Mouse (Mus musculus): ENCODE data around the gene Slc39a11. TPM values are rescaled to one million over a fixed set of nuclear protein-coding genes. Genes with fewer than 3 reads are reported as not detected.

Slc39a11 gene
- polyA plus RNA-seq, 1 experiment from 2014 or later: 22.4 TPM

- in situ Hi-C loops (cut with MboI; ENCODE audit: low pct_unique_long_range_greater_than_20kb): no loop called here
- ChIA-PET CTCF (no interaction called here), POLR2A (interaction anchor here (0.6 kb wide), 1 partner anchor 124 kb away, joined by 3 read pairs; no protein-coding TSS in a partner anchor)
- no peaks in the 10 kb centered on the region for H3K27me3 ChIP-seq
- no peak for DNase-seq (ENCODE audit: low read depth, low spot score)
- no peak for TF ChIP-seq CTCF (IDR thresholded peaks at IDR 0.05)
- ATAC-seq: no peak
Measured at GRCm38 (mm10) chr11:113622028-113622427, 27.9 kb downstream of the Slc39a11 start.

DNA sequence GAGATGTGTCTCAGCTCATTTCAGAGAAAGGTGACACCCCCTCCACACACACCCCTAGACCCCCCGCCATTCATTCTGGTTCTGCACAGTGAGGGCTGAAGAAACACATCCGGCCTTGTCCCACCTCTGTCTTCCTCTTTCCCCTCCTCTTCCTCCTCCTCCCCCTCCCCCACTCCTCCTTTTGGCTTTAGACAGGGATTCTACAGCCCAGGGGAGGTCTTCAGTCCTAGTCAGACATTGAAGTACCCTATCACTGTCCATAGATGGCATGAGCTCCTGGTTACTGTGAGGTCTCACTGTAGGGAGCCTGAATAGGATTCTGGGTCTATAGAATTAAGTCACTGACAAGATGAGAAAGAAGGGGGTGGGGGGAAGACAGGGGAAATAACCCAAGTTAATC, 28.9 kb downstream of the Slc39a11 start:
- in situ Hi-C loops (cut with MboI; ENCODE audit: low pct_unique_long_range_greater_than_20kb): no loop called here
- no peak for TF ChIP-seq CTCF (IDR thresholded peaks at IDR 0.05)
- DNase-seq (ENCODE audit: low read depth, low spot score): no peak
- CTCF ChIA-PET: no interaction called here
- POLR2A ChIA-PET: no interaction called here
- ATAC-seq: no peak
- no peaks in the 10 kb centered on the region for H3K27me3 ChIP-seq

DNA sequence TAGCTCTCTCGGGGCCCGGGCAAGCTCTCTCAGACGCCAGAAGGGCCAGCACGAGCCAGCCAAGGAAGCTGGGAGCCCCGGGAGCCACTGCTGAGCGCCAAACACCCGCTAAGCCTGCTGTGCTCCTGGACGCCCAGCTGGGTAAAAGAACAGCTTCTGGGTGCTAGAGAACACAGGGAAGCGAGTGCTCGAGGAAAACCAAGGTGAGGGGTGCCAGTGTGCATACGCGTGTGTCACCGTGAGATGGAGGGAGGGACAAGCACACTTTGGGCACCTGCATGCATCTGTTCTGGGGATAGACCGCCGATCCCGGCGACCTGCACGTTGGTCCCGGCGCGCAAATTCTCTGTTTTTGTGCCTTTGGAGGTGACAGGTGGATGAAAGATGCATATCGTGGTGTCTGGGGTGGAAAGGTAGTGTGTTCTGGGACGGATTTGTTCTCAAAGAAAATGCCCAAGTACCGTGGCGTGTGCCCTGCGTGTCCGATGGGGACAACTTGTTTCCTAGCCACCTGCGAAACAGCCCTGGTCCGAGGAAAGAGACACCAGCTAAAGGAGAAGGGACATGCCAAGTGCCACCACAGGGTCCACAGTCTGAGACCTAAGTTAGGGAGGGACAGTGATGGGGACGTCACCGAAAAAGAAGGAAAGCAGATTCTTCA, 30.3 kb downstream of the Slc39a11 start:
- in situ Hi-C loops (cut with MboI; ENCODE audit: low pct_unique_long_range_greater_than_20kb): no loop called here
- POLR2A ChIA-PET: no interaction called here
- no peak for TF ChIP-seq CTCF (IDR thresholded peaks at IDR 0.05)
- CTCF ChIA-PET: interaction anchor here (1.1 to 3.8 kb wide), 3 partner anchors 9 to 444 kb away, joined by 3 to 30 read pairs (median 4); no protein-coding TSS in a partner anchor
- H3K27me3 ChIP-seq: no peaks in the 10 kb centered on the region
- ATAC-seq (no peak), DNase-seq (ENCODE audit: low read depth, low spot score) (no peak)

DNA sequence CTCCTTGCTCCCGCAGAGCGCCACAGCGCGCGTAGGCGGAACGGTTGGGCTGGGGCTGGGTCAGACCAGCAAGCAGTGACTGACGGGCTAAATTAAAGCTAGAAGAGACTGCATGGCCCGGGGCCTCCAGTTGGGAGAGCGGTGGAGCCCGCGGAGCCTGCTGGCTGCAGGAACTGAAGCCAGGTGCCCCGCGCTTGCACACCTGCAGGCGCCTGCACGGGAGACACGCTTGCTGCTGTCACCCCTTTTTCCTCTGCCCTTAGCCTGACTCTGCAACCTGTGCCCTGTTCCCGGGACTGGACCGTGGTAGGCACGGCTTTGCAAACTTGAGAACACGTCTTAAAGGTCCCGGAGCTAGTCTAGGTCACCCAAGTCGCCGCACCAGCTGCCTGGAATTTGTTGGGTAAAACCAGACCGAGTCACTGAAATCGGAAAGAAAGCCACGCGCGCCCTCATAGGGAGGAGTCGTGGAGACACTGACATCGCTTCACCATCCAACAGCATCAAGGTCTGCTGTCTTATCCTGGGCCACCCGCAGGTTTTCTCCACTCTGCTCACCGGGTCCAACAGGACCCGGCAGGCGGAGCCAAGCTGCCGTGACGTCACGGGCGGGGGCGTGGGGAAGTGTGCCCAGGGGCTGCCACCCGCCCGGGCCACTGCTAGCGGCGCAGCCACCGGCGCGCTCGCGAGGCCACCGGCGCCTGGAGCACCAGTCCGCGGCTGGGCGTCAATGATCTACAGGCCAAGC, 31.0 kb downstream of the Slc39a11 start, which contains the start of gene Sstr2:
Gene Sstr2 (plus strand): TSS at position 671 of the 748 bp plus-strand sequence.
- CTCF ChIA-PET: interaction anchor here (1.1 to 3.8 kb wide), 6 partner anchors 9 to 443 kb away, joined by 3 to 30 read pairs (median 4); no protein-coding TSS in a partner anchor
- no peaks in the 10 kb centered on the region for H3K27me3 ChIP-seq
- TF ChIP-seq CTCF (IDR thresholded peaks at IDR 0.05): no peak
- no peak for DNase-seq (ENCODE audit: low read depth, low spot score)
- POLR2A ChIA-PET: interaction anchor here (0.6 kb wide), 1 partner anchor 397 kb away, joined by 6 read pairs; no protein-coding TSS in a partner anchor
- ATAC-seq: peak; percentile 69
- in situ Hi-C loops (cut with MboI; ENCODE audit: low pct_unique_long_range_greater_than_20kb): no loop called here

GRCm38 (mm10) chr11:113618303-113618671, 31.6 kb downstream of the Slc39a11 start:
- ATAC-seq (no peak), DNase-seq (ENCODE audit: low read depth, low spot score) (no peak)
- ChIA-PET POLR2A (interaction anchor here (0.6 kb wide), 1 partner anchor 396 kb away, joined by 6 read pairs; no protein-coding TSS in a partner anchor), CTCF (interaction anchor here (0.7 to 3.8 kb wide), 10 partner anchors 9 to 443 kb away, joined by 3 to 30 read pairs (median 4); no protein-coding TSS in a partner anchor)
- H3K27me3 ChIP-seq: no peaks in the 10 kb centered on the region
- in situ Hi-C loops (cut with MboI; ENCODE audit: low pct_unique_long_range_greater_than_20kb): no loop called here
- no peak for TF ChIP-seq CTCF (IDR thresholded peaks at IDR 0.05)

DNA sequence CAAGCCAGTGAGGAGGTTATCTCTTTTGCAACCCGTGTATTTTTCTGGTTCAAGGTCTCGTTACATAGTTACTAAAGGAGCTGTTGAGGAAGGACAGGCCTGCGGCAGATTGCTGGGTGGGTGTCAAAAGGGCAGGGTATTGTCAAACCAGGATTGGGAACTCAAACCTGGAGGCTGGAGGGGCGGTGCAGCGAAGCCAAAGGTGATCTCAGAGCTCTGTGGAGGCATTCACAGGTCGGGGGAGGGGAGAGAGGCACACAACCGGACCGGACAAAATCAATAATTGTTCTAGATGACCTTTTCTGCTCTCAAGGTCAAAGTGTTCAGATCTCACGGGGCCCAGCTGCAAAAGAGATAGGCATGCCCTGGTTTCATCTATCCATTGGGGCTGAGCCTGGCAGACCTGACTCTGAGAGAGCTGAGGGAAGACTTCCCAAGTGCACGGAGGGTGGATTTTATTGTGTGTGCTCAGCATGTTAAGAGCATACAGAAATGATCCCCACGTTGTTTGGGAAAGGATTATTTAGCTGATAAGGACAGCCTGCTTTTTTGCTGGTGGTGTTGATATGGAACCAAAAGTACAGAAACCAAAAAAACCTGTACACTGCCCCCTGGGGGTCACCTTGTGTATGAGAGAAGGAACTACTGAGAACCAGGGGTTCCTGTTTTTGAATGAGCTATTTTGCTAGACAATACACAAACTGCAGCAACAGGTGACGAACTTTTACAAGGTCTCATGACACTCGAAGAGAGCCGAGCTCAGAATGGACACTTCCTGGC, 32.6 kb downstream of the Slc39a11 start:
- POLR2A ChIA-PET: no interaction called here
- CTCF ChIA-PET: interaction anchor here (0.7 to 3.8 kb wide), 13 partner anchors 10 to 442 kb away, joined by 3 to 30 read pairs (median 3); no protein-coding TSS in a partner anchor
- in situ Hi-C loops (cut with MboI; ENCODE audit: low pct_unique_long_range_greater_than_20kb): no loop called here
- DNase-seq (ENCODE audit: low read depth, low spot score) (no peak), ATAC-seq (no peak)
- no peaks in the 10 kb centered on the region for H3K27me3 ChIP-seq
- no peak for TF ChIP-seq CTCF (IDR thresholded peaks at IDR 0.05)

- no peak for DNase-seq (ENCODE audit: low read depth, low spot score)
- no peak for TF ChIP-seq CTCF (IDR thresholded peaks at IDR 0.05)
- no peaks in the 10 kb centered on the region for H3K27me3 ChIP-seq
- ChIA-PET CTCF (interaction anchor here (0.6 to 1.3 kb wide), 3 partner anchors 13 to 123 kb away, joined by 3 to 4 read pairs (median 3); no protein-coding TSS in a partner anchor), POLR2A (interaction anchor here (0.6 to 0.7 kb wide), 3 partner anchors 9 to 743 kb away, joined by 3 to 11 read pairs (median 3); no protein-coding TSS in a partner anchor)
- in situ Hi-C loops (cut with MboI; ENCODE audit: low pct_unique_long_range_greater_than_20kb): no loop called here
- no peak for ATAC-seq
Measured at GRCm38 (mm10) chr11:113614476-113614875, 35.4 kb downstream of the Slc39a11 start.

- TF ChIP-seq CTCF (IDR thresholded peaks at IDR 0.05): peak; percentile 82
- H3K27me3 ChIP-seq: no peaks in the 10 kb centered on the region
- in situ Hi-C loops (cut with MboI; ENCODE audit: low pct_unique_long_range_greater_than_20kb): no loop called here
- no peak for ATAC-seq
- POLR2A ChIA-PET: interaction anchor here (1.1 kb wide), 1 partner anchor 19 kb away, joined by 4 read pairs; no protein-coding TSS in a partner anchor
- CTCF ChIA-PET: interaction anchor here (0.7 to 2.4 kb wide), 7 partner anchors 13 to 439 kb away, joined by 3 to 14 read pairs (median 3); no protein-coding TSS in a partner anchor
- no peak for DNase-seq (ENCODE audit: low read depth, low spot score)
Measured at GRCm38 (mm10) chr11:113611664-113612611, 37.9 kb downstream of the Slc39a11 start.

DNA sequence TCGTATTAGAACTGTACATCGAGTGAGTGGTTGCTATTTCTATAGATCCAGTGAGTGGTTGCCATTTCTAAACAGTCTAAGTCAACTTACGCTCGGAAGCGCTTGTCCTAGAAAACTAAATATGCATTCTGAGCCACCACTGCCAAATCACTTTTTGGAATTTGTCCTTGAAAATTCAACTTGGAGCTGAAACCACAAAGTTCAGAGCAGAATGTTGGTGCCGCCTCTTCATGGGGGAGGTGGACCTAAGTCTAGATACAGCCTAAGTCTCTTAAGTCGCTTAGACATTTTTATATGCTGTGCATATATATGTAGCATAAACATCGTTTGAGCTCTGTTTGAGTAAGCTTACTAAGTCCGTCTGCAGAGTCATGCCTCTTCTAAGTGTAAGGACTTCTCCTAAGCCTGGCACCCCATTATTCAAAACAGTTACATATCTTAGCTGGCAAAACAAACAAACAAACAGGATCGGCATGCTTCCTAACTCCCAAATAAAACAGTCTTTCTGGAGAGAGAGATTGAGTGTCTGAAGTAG, 38.7 kb downstream of the Slc39a11 start:
- no peak for ATAC-seq
- ChIA-PET CTCF (interaction anchor here (1.9 to 2.4 kb wide), 3 partner anchors 112 to 314 kb away, joined by 4 to 14 read pairs (median 6); no protein-coding TSS in a partner anchor), POLR2A (no interaction called here)
- in situ Hi-C loops (cut with MboI; ENCODE audit: low pct_unique_long_range_greater_than_20kb): no loop called here
- no peak for DNase-seq (ENCODE audit: low read depth, low spot score)
- no peak for TF ChIP-seq CTCF (IDR thresholded peaks at IDR 0.05)
- no peaks in the 10 kb centered on the region for H3K27me3 ChIP-seq
